Mouse (Mus musculus) forelimb bud, embryonic 11.5 days (tissue): ENCODE data around the gene Tyrp1.
A peak's percentile ranks its signal among the peaks of the same experiment; 100 is the strongest.

Experiments
- DNase-seq: peaks from one replicate; pipeline ENCODE4 v3.0.0-alpha.2; 2012; ENCODE audit warnings: low read depth, low spot score

Gene Tyrp1

GRCm38 (mm10) chr4:80834050-80834449 is at the start of gene Tyrp1:
Gene Tyrp1 (plus strand): TSS chr4:80834123.
- no peak for DNase-seq

- no peak for DNase-seq
Observed at GRCm38 (mm10) chr4:80788339-80788738, 45.6 kb upstream of the Tyrp1 start.

GRCm38 (mm10) chr4:80819511-80819910 is 14.4 kb upstream of the Tyrp1 start:
- DNase-seq: no peak

- no peak for DNase-seq
Observed at GRCm38 (mm10) chr4:80821945-80822344, 12.0 kb upstream of the Tyrp1 start.

- DNase-seq: peak; percentile 1
Observed at GRCm38 (mm10) chr4:80828232-80828631, 5.7 kb upstream of the Tyrp1 start.

GRCm38 (mm10) chr4:80839317-80839716 is 5.4 kb downstream of the Tyrp1 start:
- no peak for DNase-seq

GRCm38 (mm10) chr4:80841980-80842379 is 8.1 kb downstream of the Tyrp1 start:
- no peak for DNase-seq

- DNase-seq: no peak
Observed at GRCm38 (mm10) chr4:80843752-80844151, 9.8 kb downstream of the Tyrp1 start.

GRCm38 (mm10) chr4:80846052-80846451 is 12.1 kb downstream of the Tyrp1 start:
- no peak for DNase-seq

GRCm38 (mm10) chr4:80852590-80853425 is 18.9 kb downstream of the Tyrp1 start:
- no peak for DNase-seq

- no peak for DNase-seq
Observed at GRCm38 (mm10) chr4:80855495-80855894, 21.6 kb downstream of the Tyrp1 start.

- DNase-seq: no peak
Observed at GRCm38 (mm10) chr4:80862962-80863361, 29.0 kb downstream of the Tyrp1 start.

GRCm38 (mm10) chr4:80863906-80864305 is 30.0 kb downstream of the Tyrp1 start:
- no peak for DNase-seq

GRCm38 (mm10) chr4:80864511-80864922 is 30.6 kb downstream of the Tyrp1 start:
- DNase-seq: peak; percentile 30

GRCm38 (mm10) chr4:80866065-80866464 is 32.1 kb downstream of the Tyrp1 start:
- peak; percentile 21 for DNase-seq

GRCm38 (mm10) chr4:80869598-80869997 is 35.7 kb downstream of the Tyrp1 start:
- DNase-seq: no peak

- peak; percentile 44 for DNase-seq
Observed at GRCm38 (mm10) chr4:80872847-80873644, 39.1 kb downstream of the Tyrp1 start.

- no peak for DNase-seq
Observed at GRCm38 (mm10) chr4:80874121-80874859, 40.4 kb downstream of the Tyrp1 start.

- DNase-seq: no peak
Observed at GRCm38 (mm10) chr4:80875055-80875454, 41.1 kb downstream of the Tyrp1 start.

GRCm38 (mm10) chr4:80881996-80882599 is 48.2 kb downstream of the Tyrp1 start:
- no peak for DNase-seq

- DNase-seq: no peak
Observed at GRCm38 (mm10) chr4:80886631-80887030, 52.7 kb downstream of the Tyrp1 start.

- DNase-seq: no peak
Observed at GRCm38 (mm10) chr4:80891004-80891403, 57.1 kb downstream of the Tyrp1 start.
